Comparison of ENCODE assay signal across 10 mouse cellular contexts in genomic region chr1:64052069-64052750, GRCm38 (mm10).
DNase-seq lines count a peak whose midpoint lies in the region; ATAC-seq lines count a peak whose summit lies in the region.
"Had no signal": no experiment of that assay in that cellular context is flagged by ENCODE, and none has a peak within 500 bp of the region (broad histone marks: within the 10 kb centered on the region; RNA-seq: fewer than 3 reads in every experiment).

No protein-coding gene starts in this region.

- 72% methylated on average over 7 of the region's 7 CpGs for WGBS in heart, embryonic 12.5 days
- WGBS in liver, embryonic 15.5 days (ENCODE audit: insufficient replicate concordance), result 33% methylated on average over 7 of the region's 7 CpGs
- 60% methylated on average over 7 of the region's 7 CpGs for WGBS in liver, embryonic 11.5 days
- 65% methylated on average over 7 of the region's 7 CpGs for WGBS in intestine, embryonic 15.5 days

- no peaks in the 10 kb centered on the region for H3K36me3 ChIP-seq in heart, embryonic 12.5 days
- H3K36me3 ChIP-seq in liver, embryonic 15.5 days (replicated peaks), result no peaks in the 10 kb centered on the region
- no peaks in the 10 kb centered on the region for H3K36me3 ChIP-seq in liver, embryonic 11.5 days (ENCODE audit: control insufficient read depth, insufficient read depth, low read length)
- H3K36me3 ChIP-seq in intestine, embryonic 15.5 days, result no peaks in the 10 kb centered on the region
- H3K36me3 ChIP-seq: heart, embryonic 13.5 days had no signal

- H3K9ac ChIP-seq in heart, embryonic 12.5 days, result no peak overlapping the region
- no peak overlapping the region for H3K9ac ChIP-seq in liver, embryonic 15.5 days
- H3K9ac ChIP-seq in liver, embryonic 11.5 days (ENCODE audit: low read depth, low read length), result no peak overlapping the region
- H3K9ac ChIP-seq in intestine, embryonic 15.5 days, result no peak overlapping the region
- H3K9ac ChIP-seq: forebrain, postnatal 0 days; heart, embryonic 13.5 days had no signal

- H3K4me3 ChIP-seq in heart, embryonic 12.5 days, result no peak overlapping the region
- no peak overlapping the region for H3K4me3 ChIP-seq in liver, embryonic 15.5 days (replicated peaks)
- no peak overlapping the region for H3K4me3 ChIP-seq in liver, embryonic 11.5 days (ENCODE audit: low read depth, low read length)
- H3K4me3 ChIP-seq in intestine, embryonic 15.5 days (replicated peaks), result no peak overlapping the region
- H3K4me3 ChIP-seq: heart, embryonic 13.5 days had no signal

- no peak for ATAC-seq in heart, embryonic 12.5 days (ENCODE audit: insufficient number of reproducible peaks, low FRiP score)
- ATAC-seq in liver, embryonic 15.5 days (ENCODE audit: insufficient read depth), result no peak
- no peak for ATAC-seq in liver, embryonic 11.5 days (replicated peaks; ENCODE audit: low FRiP score)
- peak; percentile 48 for ATAC-seq in neutrophil, adult 5-6 weeks (ENCODE audit: extremely low read depth, insufficient number of reproducible peaks, low FRiP score, poor library complexity, severe bottlenecking)
- no peak for ATAC-seq in intestine, embryonic 15.5 days
- no peak for ATAC-seq in frontal cortex, adult (ENCODE audit: low TSS enrichment)
- ATAC-seq: forebrain, postnatal 0 days had no signal

- H3K27ac ChIP-seq in heart, embryonic 12.5 days (ENCODE audit: poor library complexity, severe bottlenecking), result no peak overlapping the region
- H3K27ac ChIP-seq in liver, embryonic 15.5 days (replicated peaks), result 0 out of 2 replicates have a peak overlapping the region, but pooled peaks have one; percentile 31
- no peak overlapping the region for H3K27ac ChIP-seq in liver, embryonic 11.5 days (ENCODE audit: low read depth, low read length)
- no peak overlapping the region for H3K27ac ChIP-seq in intestine, embryonic 15.5 days
- H3K27ac ChIP-seq: heart, embryonic 13.5 days had no signal

- peaks cover 6% of the 10 kb centered on the region; the same call in 1 of the 2 replicates for H3K4me1 ChIP-seq in heart, embryonic 12.5 days (replicated peaks)
- peaks cover 10% of the 10 kb centered on the region for H3K4me1 ChIP-seq in liver, embryonic 15.5 days (replicated peaks)
- no peaks in the 10 kb centered on the region; the same call in 1 of the 2 replicates for H3K4me1 ChIP-seq in liver, embryonic 11.5 days (replicated peaks; ENCODE audit: control insufficient read depth, insufficient read depth, low read length)
- no peaks in the 10 kb centered on the region for H3K4me1 ChIP-seq in intestine, embryonic 15.5 days (replicated peaks)

- no peaks in the 10 kb centered on the region for H3K9me3 ChIP-seq in heart, embryonic 12.5 days (replicated peaks)
- no peaks in the 10 kb centered on the region for H3K9me3 ChIP-seq in liver, embryonic 15.5 days (replicated peaks)
- no peaks in the 10 kb centered on the region for H3K9me3 ChIP-seq in liver, embryonic 11.5 days (ENCODE audit: control insufficient read depth, low read length)
- no peaks in the 10 kb centered on the region for H3K9me3 ChIP-seq in intestine, embryonic 15.5 days
- H3K9me3 ChIP-seq: heart, embryonic 13.5 days had no signal

- no peaks in the 10 kb centered on the region for H3K27me3 ChIP-seq in heart, embryonic 12.5 days (replicated peaks)
- H3K27me3 ChIP-seq in liver, embryonic 15.5 days, result no peaks in the 10 kb centered on the region
- H3K27me3 ChIP-seq in liver, embryonic 11.5 days (replicated peaks; ENCODE audit: control insufficient read depth, insufficient read depth, low read length), result no peaks in the 10 kb centered on the region
- H3K27me3 ChIP-seq in intestine, embryonic 15.5 days (replicated peaks), result no peaks in the 10 kb centered on the region
- H3K27me3 ChIP-seq: heart, embryonic 13.5 days had no signal

- peak; percentile 31 for DNase-seq in heart, adult 18-20 months
- DNase-seq in liver, embryonic 11.5 days (ENCODE audit: low spot score), result no peak
- DNase-seq in induced T-regulatory cell, adult 2 months (ENCODE audit: low read depth), result peak; percentile 9
- DNase-seq: forebrain, postnatal 0 days had no signal

- H3K4me2 ChIP-seq in heart, embryonic 12.5 days, result no peak overlapping the region
- H3K4me2 ChIP-seq in liver, embryonic 15.5 days, result 0 out of 2 replicates have a peak overlapping the region, but pooled peaks have one; percentile 2
- no peak overlapping the region for H3K4me2 ChIP-seq in liver, embryonic 11.5 days
- no peak overlapping the region for H3K4me2 ChIP-seq in intestine, embryonic 15.5 days (replicated peaks)
- H3K4me2 ChIP-seq: heart, embryonic 13.5 days had no signal
